Mouse (Mus musculus) left cerebral cortex, postnatal 10 days (tissue): ENCODE results near the gene Pdxp. TPM values are rescaled to one million over a fixed set of nuclear protein-coding genes. Genes with fewer than 3 reads are reported as not detected.
"Not testable (repeated sequence)": the region's sequence is repeated elsewhere in the genome, so short reads cannot be mapped to it uniquely, and the experiment has no call there.

Experiments used
- DNase-seq, 2 experiments: peaks; one replicate each; pipeline ENCODE4 v3.0.0; 2021 to 2022; ENCODE audit warnings: low spot score in 2 of 2, mixed read lengths in 1 of 2; ENCODE audit errors: extremely low spot score in 1 of 2
- intact Hi-C: fragments of 180-260 bp; cut with DNase I; formaldehyde crosslinking; loops from one replicate; pipeline ENCODE4 v1.15.1; 2025
- total RNA-seq, 2 experiments: library from RNA; stranded (reverse); gene quantifications; 2 replicates each; pipeline ENCODE4 v1.2.3; 2021

Pdxp gene
- 100 to 1,000 TPM; 146 to 158 TPM for total RNA-seq

DNA sequence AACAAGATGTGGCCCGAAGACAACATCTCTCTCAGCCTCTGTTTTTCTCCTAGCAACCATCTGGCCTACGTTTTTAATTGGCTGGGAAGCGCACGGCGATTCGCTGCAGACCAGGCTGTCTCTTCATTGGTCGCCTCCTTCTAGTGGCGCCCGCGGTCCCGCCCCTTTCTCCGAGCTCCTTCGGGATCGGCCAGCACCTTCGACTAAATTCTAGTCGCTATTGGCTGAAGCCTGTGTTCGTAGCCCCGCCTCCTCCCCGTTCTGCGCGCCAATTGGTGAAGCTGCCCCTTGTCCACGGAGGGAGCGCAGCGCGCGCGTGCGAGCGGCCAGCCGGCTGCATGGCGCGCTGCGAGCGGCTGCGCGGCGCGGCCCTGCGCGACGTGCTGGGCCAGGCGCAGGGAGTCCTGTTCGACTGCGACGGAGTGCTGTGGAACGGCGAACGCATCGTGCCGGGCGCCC lies at the start of gene Pdxp:
Gene Pdxp, plus strand, starts transcription at position 288 of the 459 bp plus-strand sequence.
- intact Hi-C loops: no loop called here

DNA sequence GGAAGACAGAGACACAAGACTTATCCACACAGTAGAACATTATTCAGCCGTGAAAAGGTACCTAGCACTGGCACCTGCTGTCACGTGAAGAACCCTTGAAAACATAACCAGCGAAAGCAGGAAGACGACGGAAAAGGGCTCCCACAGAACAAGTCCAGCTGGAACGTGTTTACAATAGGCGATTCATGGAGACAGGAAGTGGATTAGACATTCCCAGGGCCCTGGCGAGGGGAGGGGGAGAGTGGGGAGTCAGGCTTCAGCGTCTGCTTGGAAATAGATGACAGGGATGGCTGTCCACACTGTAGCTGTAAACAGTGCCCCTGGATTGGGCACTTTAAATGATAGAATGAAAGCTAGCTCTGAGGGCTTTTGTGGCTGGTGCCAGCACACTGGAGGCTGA lies 45.3 kb upstream of the Pdxp start:
- intact Hi-C loops: loop anchor here (5.0 kb wide), 1 partner anchor 41 kb away; no protein-coding TSS in a partner anchor
- DNase-seq: peak in 1 of 2 experiments; percentile 81

More for the DNA sequence above, at the start of gene Pdxp:
- peak; percentile 98 to 99 for DNase-seq

DNA sequence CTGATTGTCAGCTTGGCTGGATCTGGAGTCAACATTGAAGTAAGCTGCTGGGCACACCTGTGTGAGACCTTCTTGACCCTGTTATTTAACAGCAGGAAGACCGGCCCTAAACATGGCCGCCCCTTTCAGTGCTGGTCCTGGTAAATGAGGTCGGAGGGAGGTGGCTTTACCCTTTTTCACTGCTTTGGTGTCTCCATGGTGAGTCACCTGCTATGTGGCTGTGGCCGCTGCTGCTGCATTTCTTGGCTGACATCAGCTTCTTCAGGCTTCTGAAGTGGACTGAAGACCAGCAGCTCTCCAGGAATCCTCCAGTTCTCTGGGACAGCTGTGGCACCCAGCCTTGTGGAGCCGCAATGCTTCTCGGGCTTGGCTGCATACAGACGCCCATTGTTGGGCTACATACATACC lies 44.9 kb upstream of the Pdxp start:
- intact Hi-C loops: loop anchor here (5.0 kb wide), 1 partner anchor 42 kb away; no protein-coding TSS in a partner anchor
- no peak for DNase-seq

DNA sequence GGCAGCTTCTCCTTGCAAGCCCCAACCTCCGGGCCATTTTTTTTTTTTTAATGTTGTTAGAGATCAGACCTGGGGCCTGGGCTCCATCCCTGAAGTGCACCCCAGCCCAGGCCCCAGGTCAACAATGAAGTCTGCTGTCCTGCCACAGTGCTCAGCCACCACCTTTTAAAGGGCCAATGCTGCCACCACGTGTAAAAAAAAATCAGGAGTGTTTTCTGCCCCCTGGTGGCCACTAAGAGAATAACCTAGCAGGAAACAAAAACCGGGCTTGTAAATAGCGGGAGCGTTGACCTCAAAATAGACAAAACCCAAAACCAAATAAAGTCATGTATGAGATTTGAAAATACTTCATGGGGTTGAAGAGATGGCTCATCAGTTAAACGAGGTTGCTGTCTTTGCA lies 43.9 kb upstream of the Pdxp start:
- no peak for DNase-seq
- intact Hi-C loops: loop anchor here (5.0 kb wide), 1 partner anchor 42 kb away; no protein-coding TSS in a partner anchor

DNA sequence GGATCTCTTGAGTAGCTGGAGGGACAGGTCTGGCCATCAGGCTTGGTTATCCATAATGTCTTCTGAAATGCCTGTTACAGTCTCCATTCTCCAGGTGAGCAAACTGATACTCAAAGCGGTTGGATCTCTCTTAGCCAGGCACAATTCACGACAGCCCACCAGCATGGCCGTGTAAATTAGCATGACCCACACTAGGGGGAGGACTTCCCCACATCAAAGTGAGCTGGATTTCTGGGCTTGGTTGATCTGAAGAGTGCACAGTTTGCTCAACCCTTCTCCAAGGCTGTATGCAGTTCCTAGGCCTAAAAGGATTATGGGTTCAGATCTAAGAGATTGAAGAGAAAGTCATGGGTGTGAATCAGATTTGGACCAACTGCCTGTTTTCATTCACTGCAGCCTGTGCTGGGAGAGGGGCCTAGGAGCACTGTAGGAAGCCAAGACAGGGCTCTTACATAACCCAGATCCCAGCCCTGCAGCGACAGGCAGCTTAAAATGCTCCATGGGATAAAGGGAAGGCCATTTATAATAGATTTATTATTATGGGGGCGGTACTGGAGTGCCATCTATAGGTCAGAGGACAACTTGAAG lies 41.6 kb upstream of the Pdxp start:
- DNase-seq: no peak
- intact Hi-C loops: no loop called here

DNA sequence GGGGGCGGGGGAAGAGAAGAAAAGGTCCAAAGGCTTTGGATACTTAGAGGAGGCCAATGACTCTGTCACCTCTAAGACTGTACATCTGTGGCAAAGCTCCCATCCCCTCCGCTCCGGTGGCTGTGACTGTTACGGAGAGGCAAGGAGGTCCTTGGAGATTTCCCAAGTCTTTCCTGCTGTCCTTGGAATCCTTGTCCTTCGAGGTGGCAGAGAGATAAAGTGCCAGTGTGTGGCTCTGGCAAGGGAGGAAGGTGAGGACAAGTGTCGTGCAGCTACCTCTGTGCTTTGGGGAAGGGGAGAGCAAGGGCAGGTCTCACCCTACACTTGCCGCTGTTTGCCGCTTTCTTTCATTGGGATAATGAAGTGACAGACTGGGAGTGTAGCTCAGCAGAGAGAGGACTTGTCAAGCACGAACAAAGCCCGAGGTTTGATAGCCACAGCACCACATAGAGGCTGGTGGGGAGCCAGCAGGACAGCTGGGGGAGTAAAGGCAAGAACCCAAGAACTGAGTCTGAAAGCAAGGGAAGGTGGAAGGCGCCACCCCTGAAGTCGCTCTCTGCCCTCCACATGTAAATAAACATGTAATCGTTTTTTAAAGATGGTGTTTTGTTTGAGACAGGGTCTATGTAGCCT lies 39.8 kb upstream of the Pdxp start:
- intact Hi-C loops: no loop called here
- DNase-seq: no peak

DNA sequence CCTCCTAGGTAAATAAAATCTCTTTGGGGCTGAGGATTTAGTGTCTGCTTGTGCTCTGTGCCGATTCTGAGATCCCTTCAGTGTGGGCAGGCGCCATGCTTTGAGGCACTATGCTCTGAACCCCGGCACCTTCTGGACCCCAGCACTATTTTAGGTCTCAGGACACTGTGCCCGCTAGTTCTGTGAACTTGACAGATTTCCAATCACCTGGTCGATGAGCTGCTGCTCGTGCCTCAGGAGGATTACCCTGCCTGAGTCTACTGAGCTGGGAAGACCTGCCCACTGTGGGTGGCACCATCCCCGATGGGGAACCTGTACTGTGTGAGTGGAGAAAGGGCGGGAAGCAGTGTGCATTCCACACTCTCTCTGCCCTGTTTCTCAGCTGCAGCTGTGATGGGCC lies 38.7 kb upstream of the Pdxp start:
- intact Hi-C loops: no loop called here

DNA sequence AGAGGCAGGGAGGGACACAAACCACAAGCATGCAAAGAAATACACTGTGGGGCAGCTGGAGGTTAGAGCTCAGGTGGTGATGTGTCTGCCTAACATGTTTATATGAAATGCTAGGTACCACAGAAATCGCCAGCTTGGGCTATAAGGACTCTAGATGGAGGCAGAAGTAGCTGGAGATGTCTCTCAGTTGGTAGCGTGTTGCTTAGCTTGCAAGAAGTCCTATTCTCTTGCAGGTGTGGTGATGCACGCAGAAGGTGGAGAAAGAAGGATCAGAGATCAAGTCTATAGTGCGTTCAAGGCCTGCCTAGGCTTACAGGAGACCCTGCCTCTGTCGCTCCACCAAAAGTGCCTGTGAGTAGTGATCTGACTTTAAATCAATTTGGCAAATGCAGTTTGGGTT lies 38.2 kb upstream of the Pdxp start:
- intact Hi-C loops: no loop called here
- DNase-seq: no peak

More for the DNA sequence above, 38.7 kb upstream of the Pdxp start:
- DNase-seq: no peak

DNA sequence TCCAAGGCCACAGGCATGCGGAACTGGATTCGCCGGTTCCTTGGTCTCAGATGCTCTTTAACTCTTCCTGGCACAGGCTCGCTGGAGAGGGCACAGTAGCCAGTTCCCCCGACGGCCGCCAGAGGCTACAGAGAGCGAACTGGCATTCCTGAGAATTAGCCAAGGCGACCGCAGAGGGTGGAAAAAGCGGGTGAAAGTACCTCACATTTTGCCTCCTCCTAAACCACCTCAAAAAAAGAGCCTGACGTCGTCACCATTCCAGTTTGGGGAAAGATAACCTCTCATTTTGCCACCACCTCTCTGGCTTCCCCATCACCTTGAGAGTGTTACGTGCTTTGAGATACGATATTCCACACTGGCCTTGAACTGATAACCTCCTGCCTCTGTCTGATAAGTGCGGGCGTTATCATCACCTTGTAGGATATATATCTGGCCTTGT lies 37.4 kb upstream of the Pdxp start:
- DNase-seq: peak; percentile 87 to 90
- intact Hi-C loops: no loop called here

DNA sequence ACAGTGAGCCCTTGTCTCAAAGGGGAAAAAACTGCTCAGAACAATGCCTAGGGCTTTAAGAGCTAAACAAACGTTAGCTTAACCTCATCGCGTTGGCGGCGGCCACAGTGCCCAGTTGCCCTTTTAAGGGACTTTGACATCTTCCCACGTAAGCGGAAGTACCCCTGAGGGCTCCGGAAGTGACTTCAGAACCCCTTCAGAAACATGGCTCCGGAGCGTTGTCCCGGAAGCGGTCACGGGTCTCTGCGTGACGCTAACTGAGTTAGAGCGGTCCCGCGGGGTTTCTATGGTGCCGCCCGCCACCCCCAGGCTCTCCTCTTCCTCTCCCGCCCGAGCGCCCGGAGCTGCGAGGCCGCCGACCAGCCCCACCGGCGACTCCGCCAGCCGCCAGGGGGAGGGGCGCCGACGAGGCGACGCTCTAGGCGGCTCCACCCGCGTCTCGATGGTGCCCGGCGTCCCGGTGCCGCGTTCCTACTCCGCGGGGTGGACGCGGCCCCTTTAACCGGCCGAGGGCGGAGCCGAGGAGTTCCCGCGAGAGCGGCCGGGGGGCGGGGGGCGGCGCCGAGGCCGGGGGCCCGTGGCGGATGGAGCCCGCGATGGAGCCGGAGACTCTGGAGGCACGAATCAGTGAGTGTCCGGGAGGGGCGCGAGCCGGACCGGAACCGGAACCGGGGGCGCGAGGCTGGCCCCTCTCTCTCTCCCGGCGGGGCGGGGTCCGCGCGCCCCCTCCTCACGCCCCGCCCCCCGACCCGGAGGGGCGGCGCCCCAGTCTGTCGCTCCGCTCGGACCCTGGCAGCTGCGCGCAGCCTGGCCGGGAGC lies 36.5 kb upstream of the Pdxp start, which contains the start of gene Gga1:
Gene Gga1, plus strand, starts transcription at position 200 of the 819 bp plus-strand sequence.
- intact Hi-C loops: no loop called here
- peak; percentile 96 to 97 for DNase-seq

DNA sequence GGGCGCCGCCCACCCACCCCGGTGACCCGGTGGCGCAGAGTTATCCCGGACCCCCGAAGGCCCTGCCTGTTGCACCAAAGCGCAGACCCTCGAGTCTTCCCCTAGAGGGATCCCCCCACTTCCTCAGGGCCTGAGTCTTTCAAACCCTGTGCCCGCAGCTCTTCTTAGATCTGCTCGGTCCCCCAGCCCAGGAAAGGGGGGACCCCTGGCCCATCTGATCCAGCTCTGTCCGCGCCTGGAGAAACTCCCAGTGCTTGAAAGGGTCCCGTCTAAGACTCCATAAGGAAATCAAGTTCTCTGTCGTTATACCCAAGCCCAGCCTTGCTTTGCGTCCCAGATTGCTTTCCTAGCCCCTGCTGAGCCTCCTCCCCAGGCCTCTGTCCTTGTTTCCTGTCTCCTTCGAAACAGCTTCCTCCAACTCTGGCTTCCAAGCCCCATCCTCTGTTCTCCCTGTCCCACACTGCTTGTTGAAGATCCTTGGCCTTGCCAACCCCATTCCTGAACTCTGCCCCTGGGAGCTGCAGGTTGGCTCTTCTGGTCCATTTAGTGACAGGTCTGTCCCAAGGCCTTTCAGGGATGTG lies 35.8 kb upstream of the Pdxp start:
- intact Hi-C loops: no loop called here
- DNase-seq: no peak

DNA sequence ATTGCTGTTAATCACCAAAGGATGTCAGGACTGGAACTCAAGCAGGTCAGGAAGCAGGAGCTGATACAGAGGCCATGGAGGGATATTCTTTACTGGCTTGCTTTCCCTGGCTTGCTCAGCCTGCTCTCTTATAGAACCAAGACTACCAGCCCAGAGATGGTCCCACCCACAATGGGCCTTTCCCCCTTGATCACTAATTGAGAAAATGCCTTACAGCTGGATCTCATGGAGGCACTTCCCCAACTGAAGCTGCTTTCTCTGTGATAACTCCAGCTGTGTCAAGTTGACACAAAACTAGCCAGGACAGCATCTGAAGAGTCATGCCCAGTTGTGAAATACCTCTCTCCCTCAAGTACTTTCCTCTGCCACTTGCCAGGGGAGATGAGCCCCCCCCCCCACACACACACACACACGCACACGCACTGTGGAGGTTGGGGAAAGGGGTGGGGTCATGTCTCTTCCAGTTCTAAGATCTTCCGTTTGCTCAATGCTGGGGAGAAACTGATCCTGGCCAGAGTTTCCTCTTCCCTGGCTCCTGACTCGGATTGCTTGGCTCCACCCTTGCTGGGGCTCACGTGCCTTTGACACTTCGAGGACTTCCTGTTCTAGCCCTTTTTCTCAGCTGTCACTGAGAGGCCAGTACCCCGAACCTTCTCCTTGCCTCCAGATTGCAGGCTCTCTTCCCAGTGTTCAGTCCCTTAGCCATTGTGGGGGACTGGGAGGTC lies 34.8 kb upstream of the Pdxp start:
- intact Hi-C loops: not testable (repeated sequence)

DNA sequence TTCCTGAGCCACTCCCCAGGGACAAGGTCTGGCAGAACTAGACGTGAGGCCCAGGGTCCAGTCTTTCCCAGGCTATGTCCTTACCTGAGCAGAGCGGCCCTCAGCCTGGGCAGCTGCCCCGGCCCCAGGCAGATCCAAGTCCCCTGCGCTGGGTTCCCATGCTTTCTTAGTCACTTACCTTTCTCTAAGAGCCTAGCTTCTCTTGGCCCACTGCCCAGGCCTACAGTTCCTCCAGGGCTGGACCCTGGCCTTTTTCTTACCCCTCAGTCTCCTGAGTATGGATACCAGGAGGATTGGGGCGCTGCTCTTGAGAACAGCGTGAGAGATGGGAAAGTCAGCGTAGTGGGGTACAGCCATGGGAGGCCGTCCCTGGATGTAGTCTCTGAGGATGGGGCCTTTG lies 33.3 kb upstream of the Pdxp start:
- intact Hi-C loops: no loop called here
- DNase-seq: no peak

More for the DNA sequence above, 34.8 kb upstream of the Pdxp start:
- DNase-seq: not testable (repeated sequence)

DNA sequence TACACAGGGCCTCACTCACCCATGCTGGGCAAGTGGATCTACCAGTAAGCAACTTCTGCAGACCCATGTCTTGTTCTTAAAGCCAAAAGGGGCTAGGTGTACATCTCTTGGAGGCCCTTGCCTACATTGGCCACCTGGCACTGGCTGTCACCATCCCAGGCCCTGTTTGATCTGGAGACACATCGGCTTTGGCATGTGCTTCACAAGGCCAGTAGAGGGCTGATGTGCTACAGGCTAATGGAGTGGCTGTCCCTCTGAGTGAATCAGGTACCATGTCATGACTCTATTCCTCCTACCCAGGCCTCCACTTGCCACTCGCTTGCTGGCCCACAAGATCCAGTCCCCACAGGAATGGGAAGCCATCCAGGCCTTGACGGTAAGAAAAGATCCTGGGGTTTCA lies 31.9 kb upstream of the Pdxp start:
- DNase-seq: no peak
- intact Hi-C loops: no loop called here

DNA sequence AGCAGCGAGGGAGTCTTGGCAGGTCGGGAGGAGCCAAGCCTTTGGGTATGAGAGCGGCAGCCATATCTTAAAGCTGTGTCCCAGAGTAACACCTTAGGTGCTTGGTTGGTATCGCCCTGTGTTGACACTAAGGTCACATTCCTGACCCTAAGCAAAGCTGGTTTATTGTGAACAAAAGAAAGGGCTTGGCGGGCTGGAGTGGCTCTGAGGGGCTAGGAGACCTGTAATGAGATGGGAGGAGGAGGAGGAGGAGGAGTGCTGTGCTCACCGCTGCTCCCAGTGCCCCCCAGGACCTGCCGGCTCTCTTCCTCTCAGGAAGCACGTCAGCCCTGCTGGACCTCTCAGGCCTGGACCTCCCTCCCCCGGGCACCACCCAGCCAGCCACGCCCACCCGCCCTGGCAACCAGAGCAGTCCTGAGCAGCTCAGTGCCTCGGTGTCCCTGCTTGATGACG lies 24.3 kb upstream of the Pdxp start:
- DNase-seq: no peak
- intact Hi-C loops: no loop called here

DNA sequence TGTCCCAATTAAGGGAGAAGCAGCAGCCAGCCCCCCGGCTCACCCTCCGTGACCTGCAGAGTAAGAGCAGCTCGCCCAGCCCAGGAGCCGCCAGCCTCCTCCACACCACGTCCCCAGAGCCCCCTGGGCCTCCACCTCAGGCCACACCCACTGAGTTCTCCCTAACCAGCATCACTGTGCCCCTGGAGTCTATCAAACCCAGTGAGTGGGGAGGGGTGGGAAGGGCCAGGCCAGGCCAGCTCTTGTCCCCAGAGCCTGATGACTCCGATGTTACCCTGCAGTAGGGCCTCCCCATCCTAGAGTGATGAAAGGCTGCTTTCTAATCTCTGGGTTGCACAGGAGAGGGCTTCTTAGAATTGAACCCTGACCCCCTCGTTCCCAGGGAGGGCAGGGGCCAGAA lies 21.3 kb upstream of the Pdxp start:
- intact Hi-C loops: no loop called here
- no peak for DNase-seq

DNA sequence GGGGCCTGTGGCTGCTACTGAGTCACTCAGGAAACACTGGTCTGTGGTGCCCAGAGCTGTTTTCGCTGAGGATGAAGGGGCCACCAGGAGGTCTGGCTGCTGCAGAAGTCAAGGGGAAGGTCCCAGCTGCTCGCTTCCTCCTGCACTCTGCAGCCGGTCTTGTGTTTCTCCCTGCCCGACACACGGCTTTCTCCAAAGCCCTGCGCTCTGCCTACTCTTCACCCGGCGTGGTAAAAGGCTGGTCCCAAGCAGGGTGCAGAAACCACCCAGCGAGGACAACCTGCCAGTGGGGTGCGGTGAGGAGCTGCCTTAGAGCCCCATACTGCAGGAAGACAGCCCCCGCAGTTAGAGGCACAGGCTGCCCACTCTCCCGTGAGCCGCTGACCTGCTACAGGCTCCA lies 19.0 kb upstream of the Pdxp start:
- no peak for DNase-seq
- intact Hi-C loops: no loop called here

DNA sequence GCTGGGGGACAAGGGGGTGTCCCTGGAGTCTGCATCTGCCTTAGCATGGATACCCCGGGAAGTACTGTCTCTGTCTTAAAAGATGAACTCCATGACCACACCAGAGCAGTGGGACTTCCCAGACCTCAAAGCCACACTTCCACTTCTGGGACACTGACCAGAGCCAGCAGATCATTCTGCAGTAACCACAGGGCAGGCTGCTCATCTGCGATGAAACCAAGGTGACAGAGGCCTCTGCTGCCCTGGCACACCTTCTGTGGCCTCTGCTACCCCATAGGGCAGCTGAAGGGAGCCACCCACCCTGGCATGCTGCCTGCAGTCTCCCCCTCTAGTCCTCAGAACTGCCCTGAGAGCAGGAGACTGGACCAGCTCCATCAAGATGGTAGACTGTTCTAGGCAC lies 18.0 kb upstream of the Pdxp start:
- intact Hi-C loops: no loop called here
- DNase-seq: no peak

DNA sequence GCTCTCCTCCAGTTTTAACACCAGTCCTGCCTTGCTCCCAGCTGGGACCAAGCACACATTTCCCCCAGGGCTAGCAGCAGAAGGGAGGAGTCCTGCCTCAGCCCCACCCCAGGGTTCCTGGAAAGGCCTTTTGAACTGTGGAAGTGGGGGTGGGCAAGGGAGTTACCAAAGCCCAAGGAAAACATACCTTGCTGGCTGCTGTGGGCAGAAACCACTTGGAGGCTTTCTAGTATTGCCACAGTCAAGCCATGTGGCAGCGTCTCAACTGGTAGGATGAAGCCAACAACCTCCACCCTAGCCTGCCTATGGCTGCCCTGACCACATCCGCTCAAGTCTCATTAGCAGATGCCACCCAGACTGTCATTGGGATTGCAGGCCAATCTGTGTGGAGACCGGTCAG lies 17.6 kb upstream of the Pdxp start:
- intact Hi-C loops: no loop called here
- DNase-seq: no peak
